Comparison of ENCODE assay signal across 21 mouse cellular contexts in the genomic region with DNA sequence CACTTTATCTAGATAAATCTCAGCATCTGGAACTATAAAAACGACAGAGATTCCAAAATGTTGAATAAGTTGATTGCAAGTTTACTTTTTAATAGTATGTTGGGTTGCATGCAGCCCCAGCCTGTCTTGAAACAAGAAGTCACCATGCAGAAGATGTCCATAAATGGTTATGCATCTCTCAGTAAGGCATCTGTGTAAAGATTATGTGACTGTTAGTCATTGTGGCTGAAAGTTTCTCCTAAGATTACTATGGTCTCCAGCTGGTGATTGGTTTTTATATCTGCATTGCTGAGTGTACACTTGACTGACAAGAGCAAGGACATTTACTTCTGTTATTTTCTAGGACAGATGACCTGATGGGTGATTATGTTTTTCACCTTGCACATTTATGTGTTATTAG.
DNase-seq lines count a peak whose midpoint lies in the region; TF ChIP-seq lines count a peak whose summit lies in the region.
"Had no signal": no experiment of that assay in that cellular context is flagged by ENCODE, and none has a peak within 500 bp of the region (broad histone marks: within the 10 kb centered on the region; RNA-seq: fewer than 3 reads in every experiment).

No protein-coding gene starts in this region.

- TF ChIP-seq POLR2A in myocyte (IDR thresholded peaks at IDR 0.05; ENCODE audit: insufficient read length, low read depth): no peak

- no peaks in the 10 kb centered on the region for H3K27me3 ChIP-seq in myocyte (ENCODE audit: control insufficient read depth, insufficient read depth, insufficient read length)
- H3K27me3 ChIP-seq: CH12.LX; embryonic facial prominence, embryonic 12.5 days; forebrain, embryonic 12.5 days had no signal

- DNase-seq in 416B (ENCODE audit: low read depth): peak; percentile 67
- DNase-seq in NIH3T3 (ENCODE audit: low read depth): peak; percentile 46
- no peak for DNase-seq in gastrocnemius, adult 2 months
- DNase-seq in ovary, postnatal 14 days (ENCODE audit: low spot score): no peak
- DNase-seq in embryo, embryonic 10 days (ENCODE audit: low spot score): no peak
- DNase-seq: adrenal gland, adult 2 months; adrenal gland, postnatal 10 days; adrenal gland, postnatal 25 days; cerebellum, adult 11 months; cerebellum, adult 18-20 months; cerebellum, adult 8-10 months; cerebellum, adult 9-11 months; cerebellum, postnatal 14 days; cerebellum, postnatal 36 days had no signal

- peak overlapping the region; percentile 36 for H3K4me2 ChIP-seq in myocyte (ENCODE audit: low read depth)
- H3K4me2 ChIP-seq: embryonic facial prominence, embryonic 12.5 days; forebrain, embryonic 12.5 days had no signal

- no peak overlapping the region for H3K4me3 ChIP-seq in myocyte
- no peak overlapping the region for H3K4me3 ChIP-seq in gastrocnemius, adult 2 months
- H3K4me3 ChIP-seq: embryonic facial prominence, embryonic 10.5 days; embryonic facial prominence, embryonic 12.5 days; erythroblast, embryonic 14.5 days; forebrain, embryonic 10.5 days; forebrain, embryonic 12.5 days had no signal

- intact Hi-C loops in gastrocnemius, adult 2 months (cut with DNase I): no loop called here

- H3K79me2 ChIP-seq in myocyte (ENCODE audit: control insufficient read depth, insufficient read depth): peaks cover 52% of the 10 kb centered on the region

- H3ac ChIP-seq in myocyte (ENCODE audit: control insufficient read depth, insufficient read length): no peak overlapping the region

- no peak overlapping the region for H3K27ac ChIP-seq in gastrocnemius, adult 2 months
- H3K27ac ChIP-seq: embryonic facial prominence, embryonic 10.5 days; embryonic facial prominence, embryonic 12.5 days; forebrain, embryonic 10.5 days; forebrain, embryonic 12.5 days had no signal

- TF ChIP-seq CTCF in gastrocnemius, adult 2 months (IDR thresholded peaks at IDR 0.05): no peak

- H3K36me3 ChIP-seq in myocyte (ENCODE audit: control insufficient read depth, insufficient read depth): no peaks in the 10 kb centered on the region
- H3K36me3 ChIP-seq: embryonic facial prominence, embryonic 10.5 days; embryonic facial prominence, embryonic 12.5 days; forebrain, embryonic 10.5 days; forebrain, embryonic 12.5 days had no signal

TF ChIP-seq in myocyte, 11 proteins besides CTCF, POLR2A, EP300 and RAD21:
- no peak for TF ChIP-seq USF1 (IDR thresholded peaks at IDR 0.05; ENCODE audit: low read depth)
- no peak for TF ChIP-seq MYOG (IDR thresholded peaks at IDR 0.05; ENCODE audit: control insufficient read depth in 1 of 3, insufficient read depth in 1 of 3, insufficient read length in 2 of 3, low read depth in 2 of 3)
- TF ChIP-seq SRF (IDR thresholded peaks at IDR 0.05; ENCODE audit: control insufficient read depth, insufficient read length, low read depth): peak; percentile 91
- TF ChIP-seq REST (IDR thresholded peaks at IDR 0.05; ENCODE audit: insufficient read depth, insufficient read length): no peak

Comparison
In these comparisons a context has a peak if more than half of its experiments do, and no peak if none do; other contexts are left out.
1. DNase-seq: peak in 416B (single experiment) and NIH3T3 (single experiment); none in gastrocnemius, adult 2 months (single experiment), ovary, postnatal 14 days (single experiment) and embryo, embryonic 10 days (single experiment).